ENCODE assay signal across 11 mouse cellular contexts in genomic region chr17:79230653-79231489, GRCm38 (mm10).
A peak's percentile ranks its signal among the peaks of the same experiment; 100 is the strongest.
DNase-seq lines count a peak whose midpoint lies in the region; ATAC-seq and TF ChIP-seq lines count a peak whose summit lies in the region.
"Had no signal": no experiment of that assay in that cellular context is flagged by ENCODE, and none has a peak within 500 bp of the region (broad histone marks: within the 10 kb centered on the region; RNA-seq: fewer than 3 reads in every experiment).

No protein-coding gene starts in this region.

- WGBS in lung, embryonic 14.5 days, result 61% methylated on average over 25 of the region's 25 CpGs
- WGBS in intestine, embryonic 15.5 days, result 72% methylated on average over 25 of the region's 25 CpGs

- intact Hi-C loops in left cerebral cortex, postnatal 10 days (cut with DNase I), result no loop called here

- no peaks in the 10 kb centered on the region for H3K27me3 ChIP-seq in lung, embryonic 14.5 days (ENCODE audit: insufficient read depth, low read length)
- H3K27me3 ChIP-seq in intestine, embryonic 15.5 days (replicated peaks), result no peaks in the 10 kb centered on the region

- no peaks in the 10 kb centered on the region for H3K9me3 ChIP-seq in lung, embryonic 14.5 days (ENCODE audit: low read depth, low read length)
- H3K9me3 ChIP-seq in intestine, embryonic 15.5 days, result no peaks in the 10 kb centered on the region

- DNase-seq in lung, embryonic 14.5 days, result peak; percentile 47
- no peak for DNase-seq in lung, postnatal 14 days
- DNase-seq in left cerebral cortex, postnatal 10 days (ENCODE audit: extremely low spot score in 1 of 2, low spot score in 2 of 2), result peak; percentile 39 to 72
- peak; percentile 65 to 70 for DNase-seq in right cerebral cortex, adult 2 months (ENCODE audit: low spot score in 2 of 2)
- no peak for DNase-seq in cerebellum, adult 18-20 months
- DNase-seq in embryo, embryonic 10 days (ENCODE audit: low spot score), result no peak
- DNase-seq: lung, postnatal 36 days; thymus, adult 2 months had no signal

- no peaks in the 10 kb centered on the region for H3K36me3 ChIP-seq in lung, embryonic 14.5 days (ENCODE audit: insufficient read depth)
- no peaks in the 10 kb centered on the region for H3K36me3 ChIP-seq in intestine, embryonic 15.5 days

- ATAC-seq in lung, embryonic 14.5 days (ENCODE audit: insufficient read depth), result no peak
- peak; percentile 99 for ATAC-seq in frontal cortex, adult (ENCODE audit: low TSS enrichment)
- ATAC-seq in intestine, embryonic 15.5 days, result no peak

- no peak overlapping the region for H3K27ac ChIP-seq in lung, embryonic 14.5 days (ENCODE audit: low read depth)
- no peak overlapping the region for H3K27ac ChIP-seq in intestine, embryonic 15.5 days

- H3K4me3 ChIP-seq in lung, embryonic 14.5 days (ENCODE audit: low read depth, low read length), result no peak overlapping the region
- no peak overlapping the region for H3K4me3 ChIP-seq in intestine, embryonic 15.5 days (replicated peaks)
- H3K4me3 ChIP-seq: erythroblast, embryonic 14.5 days had no signal

- no peak overlapping the region for H3K9ac ChIP-seq in lung, embryonic 14.5 days
- no peak overlapping the region for H3K9ac ChIP-seq in intestine, embryonic 15.5 days

- no peak overlapping the region for H3K4me2 ChIP-seq in lung, embryonic 14.5 days
- no peak overlapping the region for H3K4me2 ChIP-seq in intestine, embryonic 15.5 days (replicated peaks)

- no peaks in the 10 kb centered on the region for H3K4me1 ChIP-seq in lung, embryonic 14.5 days (ENCODE audit: insufficient read depth)
- no peaks in the 10 kb centered on the region for H3K4me1 ChIP-seq in intestine, embryonic 15.5 days (replicated peaks)

- no peak for TF ChIP-seq CTCF in lung, embryonic 14.5 days (IDR thresholded peaks at IDR 0.05; ENCODE audit: low read depth)

Comparison
In these comparisons a context has a peak if more than half of its experiments do, and no peak if none do; other contexts are left out.
1. DNase-seq: peak in lung, embryonic 14.5 days (single experiment), left cerebral cortex, postnatal 10 days (2 of 2) and right cerebral cortex, adult 2 months (2 of 2); none in lung, postnatal 14 days (single experiment), cerebellum, adult 18-20 months (0 of 2) and embryo, embryonic 10 days (single experiment).